Mouse (Mus musculus) heart, embryonic 10.5 days (tissue): ENCODE results near the gene Nudt5. TPM values are rescaled to one million over a fixed set of nuclear protein-coding genes. Genes with fewer than 3 reads are reported as not detected.
A peak's percentile ranks its signal among the peaks of the same experiment; 100 is the strongest.

Experiments used
- DNase-seq: peaks from one replicate; pipeline ENCODE4 v3.0.0-alpha.2; 2017; ENCODE audit warnings: low spot score
- H3K27ac ChIP-seq: fragments of 300-500 bp; sonication (generic); 2 replicates; pipeline ENCODE4 v1.5.1; 2016; ENCODE audit warnings: mild to moderate bottlenecking
- H3K27me3 ChIP-seq: fragments of 300-500 bp; sonication (generic); 2 replicates; pipeline ENCODE4 v1.6.1; 2016; ENCODE audit warnings: mild to moderate bottlenecking; ENCODE audit not compliant: poor library complexity, insufficient read depth, severe bottlenecking
- H3K36me3 ChIP-seq: fragments of 300-500 bp; sonication (generic); 2 replicates; pipeline ENCODE4 v1.6.1; 2016; ENCODE audit warnings: mild to moderate bottlenecking, moderate library complexity
- H3K4me1 ChIP-seq: fragments of 300-500 bp; sonication (generic); 2 replicates; pipeline ENCODE4 v1.6.1; 2016; ENCODE audit warnings: mild to moderate bottlenecking
- H3K4me3 ChIP-seq: fragments of 300-500 bp; sonication (generic); 2 replicates; pipeline ENCODE4 v1.5.1; 2016; ENCODE audit warnings: mild to moderate bottlenecking, moderate library complexity
- H3K9me3 ChIP-seq: fragments of 300-500 bp; sonication (generic); 2 replicates; pipeline ENCODE4 v1.6.1; 2016; ENCODE audit warnings: mild to moderate bottlenecking, moderate library complexity
- WGBS: fragments of 180-500 bp; shearing (Covaris S2); methylation state at CpG from one replicate; pipeline ENCODE4 v1.1.7; 2016; 5-methylcytosine and 5-hydroxymethylcytosine counted together
- polyA plus RNA-seq: library from polyadenylated mRNA; unstranded; fragments of >200 nt; fragmentation: Nextera tagmentation; extraction: Ambion mirVana; gene quantifications from 2 replicates; pipeline ENCODE4 v1.2.1, GENCODE M21; 2016

Gene Nudt5
- polyA plus RNA-seq, 1 experiment from 2014 or later, result 98.3 TPM

DNA sequence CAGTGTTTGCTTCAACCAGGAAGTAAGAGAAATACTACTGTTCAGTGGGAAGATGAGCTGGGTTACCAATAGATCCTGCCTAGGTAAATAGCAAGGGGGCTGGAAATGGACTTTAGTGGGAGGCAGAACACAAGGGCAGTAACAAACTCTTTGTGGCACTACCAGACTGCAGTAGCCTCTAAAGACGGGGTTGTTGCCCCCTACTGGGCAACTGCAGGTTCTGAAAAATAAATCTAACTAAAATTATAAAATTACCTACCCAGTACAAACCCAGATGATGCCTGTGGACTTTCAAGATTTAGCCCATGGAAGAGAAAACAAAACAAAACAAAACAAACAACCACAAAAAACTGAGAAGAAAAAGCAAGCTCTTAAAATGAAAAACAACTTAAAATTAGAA lies 20.6 kb upstream of the Nudt5 start:
- WGBS, result 40% methylated on average over 1 of the region's 1 CpGs
- no peaks in the 10 kb centered on the region for H3K9me3 ChIP-seq
- H3K4me3 ChIP-seq, result no peak overlapping the region
- no peak overlapping the region for H3K27ac ChIP-seq
- no peaks in the 10 kb centered on the region for H3K4me1 ChIP-seq
- no peak for DNase-seq
- H3K27me3 ChIP-seq, result no peaks in the 10 kb centered on the region
- peaks cover 72% of the 10 kb centered on the region for H3K36me3 ChIP-seq

DNA sequence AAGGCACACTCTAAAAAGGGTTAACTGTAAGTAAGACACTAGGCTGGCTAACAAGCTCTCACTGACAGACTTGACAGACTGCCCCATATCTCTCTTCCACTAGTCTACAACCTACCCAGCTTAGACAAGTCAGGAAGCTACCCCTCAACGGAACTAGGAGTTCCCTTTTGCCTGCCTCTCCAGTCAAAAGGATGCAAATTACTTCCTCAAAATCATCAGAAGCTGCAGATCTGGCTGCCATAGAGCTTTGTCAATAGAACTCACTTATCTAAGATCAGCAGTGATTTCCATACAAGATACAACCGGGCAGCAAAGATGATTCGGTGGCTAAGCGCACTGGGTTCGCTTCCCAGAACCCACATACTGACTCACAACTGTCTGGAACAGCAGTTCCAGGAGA lies 20.1 kb upstream of the Nudt5 start:
- WGBS, result 82% methylated on average over 5 of the region's 5 CpGs
- Histone ChIP-seq H3K4me1 (no peaks in the 10 kb centered on the region), H3K36me3 (peaks cover 70% of the 10 kb centered on the region), H3K9me3 (no peaks in the 10 kb centered on the region), H3K4me3 (no peak overlapping the region), H3K27ac (no peak overlapping the region), H3K27me3 (no peaks in the 10 kb centered on the region)
- no peak for DNase-seq

GRCm38 (mm10) chr2:5825265-5825913 lies 19.4 kb upstream of the Nudt5 start:
- Histone ChIP-seq H3K4me1 (no peaks in the 10 kb centered on the region), H3K27me3 (no peaks in the 10 kb centered on the region), H3K27ac (no peak overlapping the region), H3K4me3 (no peak overlapping the region), H3K36me3 (peaks cover 67% of the 10 kb centered on the region), H3K9me3 (no peaks in the 10 kb centered on the region)
- DNase-seq, result no peak
- WGBS, result 90% methylated on average over 5 of the region's 5 CpGs

DNA sequence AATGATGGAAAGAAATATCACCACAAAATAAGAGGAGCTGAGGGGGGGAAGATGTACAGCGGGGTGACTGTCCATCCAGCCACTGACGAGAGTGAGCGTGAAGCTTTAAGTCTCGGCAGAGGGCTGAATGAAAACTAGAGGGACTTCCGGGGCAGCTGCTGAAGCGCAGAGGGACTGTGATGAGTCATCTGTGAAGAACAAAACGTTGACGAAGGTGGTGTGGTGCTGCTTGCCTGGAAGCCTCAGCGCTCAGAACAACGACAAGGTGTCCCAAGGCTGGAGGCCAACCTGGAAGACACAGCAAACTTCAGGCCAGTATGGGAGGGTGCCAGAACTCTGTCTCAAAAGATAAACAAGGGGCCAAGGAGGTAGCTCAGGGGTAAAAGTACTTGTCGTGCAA lies 4.0 kb upstream of the Nudt5 start:
- H3K27ac ChIP-seq, result no peak overlapping the region
- peaks cover 61% of the 10 kb centered on the region for H3K36me3 ChIP-seq
- H3K4me3 ChIP-seq, result no peak overlapping the region
- 95% methylated on average over 11 of the region's 11 CpGs for WGBS
- H3K4me1 ChIP-seq, result 0 out of 2 replicates have a peak, but pooled peaks cover 2% of the 10 kb centered on the region
- H3K9me3 ChIP-seq, result no peaks in the 10 kb centered on the region
- no peaks in the 10 kb centered on the region for H3K27me3 ChIP-seq
- DNase-seq, result no peak

- no peaks in the 10 kb centered on the region for H3K27me3 ChIP-seq
- peaks cover 41% of the 10 kb centered on the region for H3K36me3 ChIP-seq
- no peak for DNase-seq
- WGBS, result 4% methylated on average over 23 of the region's 23 CpGs
- H3K4me1 ChIP-seq, result peaks cover 15% of the 10 kb centered on the region
- H3K4me3 ChIP-seq, result peak overlapping the region; percentile 87
- peak overlapping the region; percentile 93 for H3K27ac ChIP-seq
- H3K9me3 ChIP-seq, result no peaks in the 10 kb centered on the region
These were observed 492 bp upstream of the Nudt5 start for GRCm38 (mm10) chr2:5844181-5844872.

GRCm38 (mm10) chr2:5845826-5846225 lies 1.0 kb downstream of the Nudt5 start:
- 31% methylated on average over 4 of the region's 4 CpGs for WGBS
- H3K27ac ChIP-seq, result peak overlapping the region; percentile 93; the same call in 1 of the 2 replicates

GRCm38 (mm10) chr2:5851116-5851515 lies 6.3 kb downstream of the Nudt5 start:
- 91% methylated on average over 9 of the region's 9 CpGs for WGBS
- Histone ChIP-seq H3K27ac (no peak overlapping the region), H3K27me3 (no peaks in the 10 kb centered on the region), H3K4me3 (no peak overlapping the region), H3K4me1 (peaks cover 10% of the 10 kb centered on the region), H3K9me3 (no peaks in the 10 kb centered on the region), H3K36me3 (peaks cover 33% of the 10 kb centered on the region)
- DNase-seq, result no peak

More at GRCm38 (mm10) chr2:5845826-5846225, 1.0 kb downstream of the Nudt5 start:
- no peaks in the 10 kb centered on the region for H3K27me3 ChIP-seq
- H3K9me3 ChIP-seq, result no peaks in the 10 kb centered on the region
- H3K36me3 ChIP-seq, result peaks cover 29% of the 10 kb centered on the region
- peak overlapping the region; percentile 87 for H3K4me3 ChIP-seq
- no peak for DNase-seq
- H3K4me1 ChIP-seq, result peaks cover 15% of the 10 kb centered on the region

- Histone ChIP-seq H3K4me1 (peaks cover 2% of the 10 kb centered on the region; the same call in 1 of the 2 replicates), H3K27me3 (no peaks in the 10 kb centered on the region), H3K27ac (no peak overlapping the region), H3K36me3 (peaks cover 38% of the 10 kb centered on the region), H3K4me3 (no peak overlapping the region), H3K9me3 (no peaks in the 10 kb centered on the region)
- no peak for DNase-seq
- 83% methylated on average over 5 of the region's 5 CpGs for WGBS
These were observed 7.0 kb downstream of the Nudt5 start for GRCm38 (mm10) chr2:5851866-5852265.

GRCm38 (mm10) chr2:5862834-5863233 lies 18.0 kb downstream of the Nudt5 start, which contains the start of gene Gm13199:
Gm13199 (minus strand) TSS chr2:5862934.
- Histone ChIP-seq H3K9me3 (no peaks in the 10 kb centered on the region), H3K4me3 (no peak within 1 kb of the TSS), H3K27me3 (no peaks in the 10 kb centered on the region), H3K27ac (no peak within 1 kb of the TSS), H3K36me3 (peaks cover 76% of the 10 kb centered on the region), H3K4me1 (no peaks in the 10 kb centered on the region)
- no peak for DNase-seq
- WGBS, result 91% methylated on average over 3 of the region's 3 CpGs

DNA sequence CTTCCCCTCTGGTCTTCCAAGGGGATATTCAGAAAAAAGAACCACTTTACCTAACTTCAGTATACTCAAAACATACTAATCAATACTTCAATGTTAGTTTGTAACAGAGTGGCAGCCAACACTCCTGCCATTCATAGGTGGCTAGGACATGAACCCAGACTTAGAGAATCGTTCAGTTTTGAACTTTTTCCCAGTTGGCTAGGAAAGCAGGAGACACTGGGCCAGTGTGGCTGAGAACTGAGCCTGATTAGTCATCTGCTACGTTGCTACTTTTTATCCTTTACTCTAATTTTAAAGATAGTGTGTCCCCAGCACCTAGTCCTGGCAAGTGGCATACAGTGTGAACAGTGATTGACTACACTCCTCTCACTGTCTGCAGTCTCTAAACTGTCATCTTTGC lies 22.9 kb downstream of the Nudt5 start:
- Histone ChIP-seq H3K27ac (no peak overlapping the region), H3K4me1 (no peaks in the 10 kb centered on the region), H3K36me3 (peaks cover 71% of the 10 kb centered on the region), H3K9me3 (no peaks in the 10 kb centered on the region), H3K27me3 (no peaks in the 10 kb centered on the region), H3K4me3 (no peak overlapping the region)
- WGBS, result 84% methylated on average over 2 of the region's 2 CpGs
- no peak for DNase-seq

GRCm38 (mm10) chr2:5869746-5870145 lies 24.9 kb downstream of the Nudt5 start:
- Histone ChIP-seq H3K9me3 (no peaks in the 10 kb centered on the region), H3K4me1 (no peaks in the 10 kb centered on the region), H3K4me3 (no peak overlapping the region), H3K27ac (no peak overlapping the region), H3K36me3 (peaks cover 76% of the 10 kb centered on the region), H3K27me3 (no peaks in the 10 kb centered on the region)
- DNase-seq, result no peak
- WGBS, result 85% methylated on average over 5 of the region's 5 CpGs

GRCm38 (mm10) chr2:5877446-5877845 lies 32.6 kb downstream of the Nudt5 start:
- WGBS, result 87% methylated on average over 3 of the region's 3 CpGs
- no peaks in the 10 kb centered on the region for H3K9me3 ChIP-seq
- no peaks in the 10 kb centered on the region for H3K4me1 ChIP-seq
- no peak overlapping the region for H3K27ac ChIP-seq
- no peaks in the 10 kb centered on the region for H3K27me3 ChIP-seq
- DNase-seq, result no peak
- peaks cover 83% of the 10 kb centered on the region for H3K36me3 ChIP-seq
- no peak overlapping the region for H3K4me3 ChIP-seq

GRCm38 (mm10) chr2:5888865-5889264 lies 44.0 kb downstream of the Nudt5 start:
- Histone ChIP-seq H3K4me3 (no peak overlapping the region), H3K4me1 (no peaks in the 10 kb centered on the region), H3K36me3 (peaks cover 62% of the 10 kb centered on the region), H3K27me3 (no peaks in the 10 kb centered on the region), H3K9me3 (no peaks in the 10 kb centered on the region), H3K27ac (no peak overlapping the region)
- WGBS, result 77% methylated on average over 5 of the region's 5 CpGs
- DNase-seq, result no peak
